Mouse (Mus musculus) thymus, adult 2 months (tissue): Measurements from ENCODE around the gene Tmem100. TPM values are rescaled to one million over a fixed set of nuclear protein-coding genes. Genes with fewer than 3 reads are reported as not detected.

Experiments used
- DNase-seq: peaks from one replicate; pipeline ENCODE4 v3.0.0; 2021
- H3K27ac ChIP-seq: fragments of 200-500 bp; 2 replicates; pipeline ENCODE4 v1.5.1; 2012; ENCODE audit warnings: low read length, control low read depth; ENCODE audit not compliant: control insufficient read depth, insufficient read depth
- H3K27me3 ChIP-seq: fragments of 200-500 bp; 2 replicates; pipeline ENCODE4 v1.6.1; 2012; ENCODE audit warnings: mild to moderate bottlenecking, low read length, moderate library complexity, mixed read lengths; ENCODE audit not compliant: control insufficient read depth, insufficient read depth
- H3K36me3 ChIP-seq: fragments of 200-500 bp; 2 replicates; pipeline ENCODE4 v1.6.1; 2012; ENCODE audit warnings: mild to moderate bottlenecking, low read length, moderate library complexity; ENCODE audit not compliant: control insufficient read depth, insufficient read depth
- H3K4me1 ChIP-seq: fragments of 200-500 bp; replicated peaks from 2 replicates; pipeline ENCODE4 v1.6.1; 2012; ENCODE audit warnings: low read length; ENCODE audit not compliant: control insufficient read depth, insufficient read depth
- H3K4me3 ChIP-seq: fragments of 200-500 bp; 2 replicates; pipeline ENCODE4 v1.5.1; 2012; ENCODE audit warnings: mild to moderate bottlenecking, low read length, control low read depth, moderate library complexity; ENCODE audit not compliant: control insufficient read depth, insufficient read depth
- CTCF ChIP-seq: fragments of 200-500 bp; IDR thresholded peaks from 2 replicates; pipeline ENCODE4 v1.5.1; 2012; ENCODE audit warnings: mild to moderate bottlenecking, control low read depth, low read length, moderate library complexity, borderline replicate concordance; ENCODE audit not compliant: control insufficient read depth, poor library complexity, insufficient read depth; ENCODE audit errors: extremely low read depth
- POLR2A ChIP-seq: fragments of 200-500 bp; IDR thresholded peaks from 2 replicates; pipeline ENCODE4 v1.6.1; 2012; ENCODE audit warnings: mild to moderate bottlenecking, low read length, control low read depth, moderate library complexity; ENCODE audit not compliant: control insufficient read depth, poor library complexity, insufficient read depth; ENCODE audit errors: extremely low read depth
- WGBS: fragments of 180-500 bp; shearing (Covaris S2); methylation state at CpG from one replicate; pipeline ENCODE4 v1.1.7; 2018; 5-methylcytosine and 5-hydroxymethylcytosine counted together
- polyA plus RNA-seq: library from polyadenylated mRNA; depleted of rRNA; stranded (reverse); fragments of >200 nt; gene quantifications from 2 replicates; pipeline ENCODE4 v1.2.3, GENCODE M21; 2012

Gene Tmem100
- polyA plus RNA-seq, 1 experiment, result 1.6 TPM

DNA sequence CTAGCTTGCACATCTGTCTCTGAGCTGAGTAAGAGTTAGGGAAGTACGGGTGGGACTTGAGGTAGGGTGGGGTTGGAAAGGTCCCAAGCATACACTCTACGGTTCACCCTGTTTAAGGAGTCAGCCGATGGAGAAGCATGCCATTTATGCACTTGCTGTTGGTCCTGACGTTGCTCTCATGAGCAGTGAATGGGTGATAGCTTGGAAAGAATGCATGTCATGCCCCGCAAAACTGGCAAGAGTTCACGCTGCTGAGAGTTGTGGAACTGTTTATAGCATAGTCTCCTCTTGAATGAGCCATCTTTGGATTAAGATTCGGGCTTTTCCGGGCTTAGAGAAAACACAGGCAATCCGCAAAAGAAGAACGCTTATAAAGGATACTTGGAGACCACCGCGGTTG is 4.5 kb downstream of the Tmem100 start:
- no peaks in the 10 kb centered on the region for H3K36me3 ChIP-seq
- no peak overlapping the region for H3K4me3 ChIP-seq
- 87% methylated on average over 12 of the region's 12 CpGs for WGBS
- peaks cover under 1% of the 10 kb centered on the region for H3K4me1 ChIP-seq
- TF ChIP-seq POLR2A (no peak), CTCF (no peak)
- DNase-seq, result no peak
- H3K27ac ChIP-seq, result no peak overlapping the region
- H3K27me3 ChIP-seq, result peaks cover 2% of the 10 kb centered on the region; the same call in 1 of the 2 replicates

DNA sequence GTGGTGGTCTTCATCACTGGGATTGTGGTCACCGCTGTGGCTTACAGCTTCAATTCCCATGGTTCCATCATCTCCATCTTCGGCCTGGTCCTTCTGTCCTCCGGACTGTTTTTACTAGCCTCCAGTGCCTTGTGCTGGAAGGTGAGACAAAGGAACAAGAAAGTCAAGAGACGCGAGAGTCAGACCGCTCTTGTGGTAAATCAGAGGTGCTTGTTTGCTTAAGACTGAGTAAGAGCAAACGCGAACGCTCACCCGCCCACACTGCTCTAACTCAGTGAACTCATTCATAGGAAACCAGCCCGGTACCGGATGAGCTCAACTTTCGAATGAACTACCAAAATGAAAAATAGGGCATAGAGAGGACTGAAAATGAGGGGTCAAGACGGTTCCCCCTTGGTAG is 5.4 kb downstream of the Tmem100 start:
- Histone ChIP-seq H3K27ac (no peak overlapping the region), H3K4me3 (no peak overlapping the region), H3K27me3 (peaks cover 2% of the 10 kb centered on the region; the same call in 1 of the 2 replicates), H3K36me3 (no peaks in the 10 kb centered on the region), H3K4me1 (no peaks in the 10 kb centered on the region)
- TF ChIP-seq CTCF, result no peak
- no peak for TF ChIP-seq POLR2A
- WGBS, result 79% methylated on average over 14 of the region's 14 CpGs
- no peak for DNase-seq

DNA sequence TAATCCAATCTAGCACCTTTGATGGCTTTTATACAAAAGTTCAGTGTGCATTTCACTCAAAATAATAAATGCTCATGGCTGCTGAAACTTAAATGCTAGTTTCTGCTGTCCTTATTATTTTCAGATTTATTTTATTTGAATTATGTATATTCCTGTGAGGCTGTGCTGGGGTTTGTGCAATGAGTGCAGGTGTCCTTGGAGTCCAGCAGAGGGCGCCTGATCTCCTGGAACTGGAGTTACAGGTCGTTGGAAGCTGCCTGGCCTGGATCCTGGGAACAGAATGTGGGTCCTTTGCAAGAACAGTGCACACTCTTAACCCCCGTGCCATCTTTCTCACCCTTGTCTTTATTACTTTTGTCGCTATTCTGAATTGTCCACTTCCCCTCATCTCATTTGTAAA is 6.3 kb downstream of the Tmem100 start:
- no peaks in the 10 kb centered on the region for H3K4me1 ChIP-seq
- no peak for DNase-seq
- H3K27ac ChIP-seq, result no peak overlapping the region
- H3K27me3 ChIP-seq, result no peaks in the 10 kb centered on the region
- WGBS, result 93% methylated on average over 4 of the region's 4 CpGs
- no peak overlapping the region for H3K4me3 ChIP-seq
- no peaks in the 10 kb centered on the region for H3K36me3 ChIP-seq
- no peak for TF ChIP-seq POLR2A
- TF ChIP-seq CTCF, result no peak

DNA sequence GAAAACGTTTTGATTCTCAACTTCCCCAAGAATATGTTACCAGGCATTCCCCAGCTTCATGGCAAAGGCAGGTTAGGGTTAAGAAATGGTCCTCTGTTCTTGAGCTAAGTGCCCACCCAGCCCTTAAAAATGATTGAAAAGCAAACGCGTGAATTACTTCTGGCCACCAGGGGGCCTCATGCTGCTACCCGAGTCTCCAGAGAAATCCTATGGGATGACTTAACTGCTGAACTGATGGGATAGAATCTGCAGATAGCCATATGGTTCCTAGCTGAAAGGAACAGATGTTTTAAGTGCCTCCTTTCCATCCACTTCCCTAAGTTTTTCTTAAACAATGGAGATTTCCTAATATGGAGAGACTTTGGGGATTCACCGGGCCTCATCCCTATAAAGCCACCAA is 7.9 kb downstream of the Tmem100 start:
- 41% methylated on average over 5 of the region's 5 CpGs for WGBS
- Histone ChIP-seq H3K27me3 (no peaks in the 10 kb centered on the region), H3K4me3 (no peak overlapping the region), H3K36me3 (no peaks in the 10 kb centered on the region), H3K27ac (no peak overlapping the region), H3K4me1 (no peaks in the 10 kb centered on the region)
- DNase-seq, result no peak
- TF ChIP-seq CTCF (no peak), POLR2A (no peak)

DNA sequence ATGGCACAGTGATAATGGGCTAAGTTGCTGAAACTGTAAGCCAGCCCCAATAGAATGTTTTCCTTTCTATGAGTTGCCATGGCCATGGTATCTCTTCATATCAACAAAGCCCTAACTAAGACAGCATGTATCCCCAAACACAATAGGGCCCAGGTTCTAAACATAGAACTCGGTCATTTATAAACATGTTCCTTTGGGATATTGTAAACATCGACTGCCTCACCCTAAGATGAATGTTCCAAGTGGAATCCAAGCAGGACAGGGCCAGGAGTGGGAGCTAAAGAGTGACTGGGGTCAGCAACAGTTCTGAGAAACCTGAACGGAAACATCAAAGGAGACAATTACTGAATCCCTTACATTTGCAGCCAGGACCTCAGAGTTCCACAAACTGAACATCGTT is 14.3 kb downstream of the Tmem100 start:
- no peak for DNase-seq
- H3K4me1 ChIP-seq, result no peaks in the 10 kb centered on the region
- WGBS, result 95% methylated on average over 4 of the region's 4 CpGs
- no peaks in the 10 kb centered on the region for H3K36me3 ChIP-seq
- no peaks in the 10 kb centered on the region for H3K27me3 ChIP-seq
- TF ChIP-seq POLR2A, result no peak
- no peak for TF ChIP-seq CTCF
- no peak overlapping the region for H3K27ac ChIP-seq
- no peak overlapping the region for H3K4me3 ChIP-seq

DNA sequence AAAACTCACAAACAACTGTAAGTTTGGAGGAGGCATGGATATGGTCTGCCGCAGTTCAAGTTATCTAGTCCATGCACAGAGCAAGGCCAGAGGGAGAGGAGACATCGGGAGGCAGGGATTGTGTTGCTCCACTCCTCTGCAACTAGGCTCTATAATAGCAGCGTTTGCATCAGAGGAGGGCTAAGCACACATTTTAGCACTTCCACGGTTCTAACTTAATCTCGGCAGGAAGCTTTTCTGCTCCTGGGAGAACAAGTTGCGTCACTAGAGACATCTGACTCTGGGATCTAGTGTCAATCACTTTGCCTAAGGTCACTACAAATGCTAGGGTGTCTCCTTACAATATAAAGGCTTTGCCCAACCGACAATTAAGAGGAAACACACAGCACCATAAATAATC is 16.1 kb downstream of the Tmem100 start:
- no peak overlapping the region for H3K4me3 ChIP-seq
- no peak for TF ChIP-seq CTCF
- TF ChIP-seq POLR2A, result no peak
- DNase-seq, result no peak
- no peaks in the 10 kb centered on the region for H3K36me3 ChIP-seq
- no peaks in the 10 kb centered on the region for H3K4me1 ChIP-seq
- H3K27me3 ChIP-seq, result no peaks in the 10 kb centered on the region
- WGBS, result 51% methylated on average over 7 of the region's 7 CpGs
- H3K27ac ChIP-seq, result no peak overlapping the region

DNA sequence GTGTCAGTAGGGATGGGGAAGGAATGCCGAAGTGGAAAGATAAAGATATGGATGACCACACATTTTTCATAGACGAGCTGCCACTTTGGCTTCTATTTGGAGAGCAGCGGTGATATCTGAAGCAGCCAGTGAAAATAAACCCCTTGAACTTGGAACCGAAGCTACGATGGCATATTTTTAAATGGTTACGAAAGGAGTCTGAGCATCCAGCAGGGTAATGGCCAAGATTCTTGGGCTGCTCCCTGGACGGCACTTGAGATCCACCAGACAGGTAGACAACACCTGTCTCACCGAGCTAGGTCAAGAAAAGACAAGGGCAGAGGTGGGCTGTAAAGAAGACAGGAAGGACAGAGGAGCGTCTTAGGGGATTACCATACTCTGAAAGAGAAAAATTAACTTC is 17.1 kb downstream of the Tmem100 start:
- 91% methylated on average over 9 of the region's 9 CpGs for WGBS
- H3K4me1 ChIP-seq, result no peaks in the 10 kb centered on the region
- TF ChIP-seq POLR2A (no peak), CTCF (no peak)
- H3K4me3 ChIP-seq, result no peak overlapping the region
- H3K27ac ChIP-seq, result no peak overlapping the region
- H3K27me3 ChIP-seq, result no peaks in the 10 kb centered on the region
- no peak for DNase-seq
- no peaks in the 10 kb centered on the region for H3K36me3 ChIP-seq
